Mouse (Mus musculus) MN1 (cell line): ENCODE data around the gene Gm17349.

ENCODE experiments used
- DNase-seq: peaks from one replicate; pipeline ENCODE4 v3.0.0-alpha.2; 2016; ENCODE audit warnings: low spot score

The Gm17349 gene

DNA sequence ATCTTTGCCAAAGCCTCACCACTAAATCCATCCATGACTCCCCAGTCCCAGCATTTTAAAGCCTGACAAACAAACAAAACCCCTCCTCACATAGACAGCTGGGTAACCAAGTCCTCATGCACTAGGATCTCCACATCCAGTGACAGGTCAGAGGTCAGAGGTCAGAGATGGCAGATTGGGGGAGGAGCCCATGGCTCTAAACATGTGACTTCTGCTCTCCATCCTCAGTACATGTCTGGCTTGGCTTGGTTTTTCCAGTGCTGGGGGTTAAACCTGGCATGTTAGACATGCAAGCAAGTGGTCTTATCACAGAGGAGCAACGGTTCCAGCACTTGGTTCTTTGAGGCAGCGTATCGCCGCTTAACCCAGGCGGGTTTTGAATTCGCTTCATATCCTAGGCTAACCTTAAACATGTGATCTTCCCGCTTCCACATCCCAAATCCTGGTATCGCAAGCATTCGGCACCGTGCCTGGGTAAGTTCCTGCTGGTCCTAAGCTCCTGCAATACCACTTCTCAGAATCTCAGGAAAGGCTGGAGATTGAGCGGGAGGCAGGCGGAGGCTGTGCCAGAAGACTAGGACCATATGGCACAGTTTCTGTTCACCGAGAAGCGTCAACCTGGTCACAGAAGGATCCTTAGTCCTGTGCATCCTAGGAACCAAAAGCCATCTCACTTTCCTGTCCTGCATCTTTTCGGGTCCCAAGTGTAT lies 44.0 kb downstream of the Gm17349 start:
- DNase-seq = no peak

DNA sequence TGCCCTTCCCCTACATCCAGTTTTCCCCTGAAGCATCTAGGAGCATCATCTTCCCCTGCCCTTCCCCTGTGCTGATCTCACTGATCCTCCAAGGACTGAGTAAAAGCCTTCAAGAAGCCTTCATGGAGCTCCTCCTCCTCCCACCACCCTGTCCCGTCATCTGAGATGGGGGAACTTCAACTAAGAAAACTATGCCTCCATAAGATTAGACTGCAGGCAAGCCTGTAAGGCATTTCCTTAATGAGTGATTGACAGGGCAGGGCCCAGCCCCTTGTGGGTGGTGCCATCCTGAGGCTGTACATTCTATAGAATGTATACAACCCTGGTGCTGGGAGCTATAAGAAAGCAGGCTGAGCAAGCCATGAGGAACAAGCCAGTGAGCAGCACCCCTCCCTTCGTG lies 46.9 kb downstream of the Gm17349 start:
- no peak for DNase-seq

DNA sequence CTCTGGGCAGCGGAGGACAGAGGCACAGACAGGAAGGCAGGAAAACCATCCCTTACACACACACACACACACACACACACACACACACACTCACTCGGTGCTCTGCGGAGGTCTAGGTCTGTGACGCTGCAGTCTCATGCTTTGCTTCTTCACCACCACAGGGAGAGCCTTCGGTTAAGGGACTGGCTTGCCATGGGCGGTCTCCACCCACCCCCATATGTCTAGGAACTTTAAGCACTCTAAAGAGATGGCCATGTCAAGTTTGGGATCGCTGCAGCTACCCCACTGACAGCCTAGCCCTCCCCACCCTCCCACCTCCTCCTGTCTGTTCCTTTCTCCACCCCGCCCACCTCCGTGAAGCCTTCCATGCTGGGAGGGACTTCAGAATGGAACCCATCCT lies 49.3 kb downstream of the Gm17349 start:
- no peak for DNase-seq

GRCm38 (mm10) chr15:99653876-99654275 lies 51.4 kb downstream of the Gm17349 start:
- no peak for DNase-seq

GRCm38 (mm10) chr15:99653291-99653690 lies 52.0 kb downstream of the Gm17349 start:
- peak; percentile 87 for DNase-seq
